Comparison of ENCODE assay signal across 28 mouse cellular contexts in genomic region chr1:53772967-53773366, GRCm38 (mm10). TPM values are rescaled to one million over a fixed set of nuclear protein-coding genes. Genes with fewer than 3 reads are reported as not detected.
DNase-seq lines count a peak whose midpoint lies in the region; TF ChIP-seq lines count a peak whose summit lies in the region.
"Had no signal": no experiment of that assay in that cellular context is flagged by ENCODE, and none has a peak within 500 bp of the region (broad histone marks: within the 10 kb centered on the region; RNA-seq: fewer than 3 reads in every experiment).

No protein-coding gene starts in this region.

- TF ChIP-seq POLR2A in MEL (IDR thresholded peaks at IDR 0.05; ENCODE audit: control insufficient read depth in 1 of 2, insufficient read depth in 1 of 2, low read depth in 1 of 2, low read length in 2 of 2, poor library complexity in 1 of 2) = no peak

- no peak overlapping the region for H3K9ac ChIP-seq in MEL (ENCODE audit: control insufficient read depth, low read depth, low read length, poor library complexity, severe bottlenecking)
- H3K9ac ChIP-seq: embryonic facial prominence, embryonic 12.5 days; heart, embryonic 13.5 days; hindbrain, embryonic 14.5 days; liver, embryonic 14.5 days; midbrain, embryonic 12.5 days had no signal

- H3K9me3 ChIP-seq in MEL (replicated peaks; ENCODE audit: insufficient read depth, low read length) = no peaks in the 10 kb centered on the region
- H3K9me3 ChIP-seq: embryonic facial prominence, embryonic 12.5 days; forebrain, embryonic 10.5 days; heart, embryonic 13.5 days; midbrain, embryonic 12.5 days had no signal

- peaks cover 6 to 31% of the 10 kb centered on the region in 2 experiments; a peak in 2 of 4 replicates for H3K36me3 ChIP-seq in MEL (ENCODE audit: control insufficient read depth in 1 of 2, insufficient read depth in 2 of 2, low read length in 2 of 2)
- H3K36me3 ChIP-seq: embryonic facial prominence, embryonic 12.5 days; forebrain, embryonic 10.5 days; midbrain, embryonic 12.5 days had no signal

- no peak for TF ChIP-seq RAD21 in MEL (IDR thresholded peaks at IDR 0.05; ENCODE audit: low read depth, low read length)

- H3K27me3 ChIP-seq in MEL (ENCODE audit: control insufficient read depth in 1 of 2, insufficient read depth in 2 of 2, low read length in 2 of 2) = no peaks in the 10 kb centered on the region
- H3K27me3 ChIP-seq: embryonic facial prominence, embryonic 12.5 days; heart, embryonic 13.5 days; midbrain, embryonic 12.5 days had no signal

- H3K27ac ChIP-seq in MEL (ENCODE audit: control insufficient read depth, low read depth, low read length) = peak overlapping the region; percentile 71
- H3K27ac ChIP-seq: embryonic facial prominence, embryonic 12.5 days; forebrain, embryonic 10.5 days; gastrocnemius, adult 2 months; heart, adult 2 months; heart, embryonic 13.5 days; hindbrain, embryonic 14.5 days; liver, embryonic 14.5 days; midbrain, embryonic 12.5 days had no signal

- DNase-seq in A20 (ENCODE audit: low read depth, low spot score) (peak; percentile 21), MEL (ENCODE audit: low read depth, low spot score) (no peak)
- peak; percentile 77 for DNase-seq in induced T-regulatory cell, adult 2 months (ENCODE audit: low read depth)
- DNase-seq in naive thymus-derived CD4-positive, alpha-beta T cell, adult 2 months (ENCODE audit: low read depth) = peak; percentile 74
- no peak for DNase-seq in cerebellum, postnatal 14 days
- DNase-seq in testis, postnatal 10 days (ENCODE audit: low spot score) = no peak
- DNase-seq in adrenal gland, adult 18-20 months (ENCODE audit: low spot score in 2 of 2) = no peak
- DNase-seq: adrenal gland, adult 8-10 months; cerebellum, adult 11 months; cerebellum, adult 9-10 months; embryo, embryonic 11 days; gastrocnemius, adult 2 months; gastrocnemius, postnatal 36 days; heart, adult 2 months; heart, postnatal 10 days; kidney, adult 2 months; kidney, postnatal 4 days; layer of hippocampus, postnatal 36 days; liver; lung, adult 2 months; lung, postnatal 10 days; right cerebral cortex, postnatal 25 days had no signal

- H3K4me1 ChIP-seq in MEL (ENCODE audit: control insufficient read depth in 1 of 2, insufficient read depth in 2 of 2, low read length in 2 of 2) = peaks cover 11 to 19% of the 10 kb centered on the region in 2 experiments
- H3K4me1 ChIP-seq: embryonic facial prominence, embryonic 12.5 days; heart, embryonic 13.5 days; midbrain, embryonic 12.5 days had no signal

- TF ChIP-seq EP300 in MEL (IDR thresholded peaks at IDR 0.05; ENCODE audit: low read depth in 1 of 2, low read length in 2 of 2) = no peak

- H3K4me3 ChIP-seq in MEL (ENCODE audit: control insufficient read depth in 1 of 2, insufficient read depth in 1 of 2, low read depth in 2 of 2, low read length in 2 of 2) = no peak overlapping the region
- H3K4me3 ChIP-seq: embryonic facial prominence, embryonic 12.5 days; forebrain, embryonic 10.5 days; gastrocnemius, adult 2 months; heart, adult 2 months; heart, embryonic 13.5 days; midbrain, embryonic 12.5 days had no signal

- no peak for TF ChIP-seq CTCF in MEL (IDR thresholded peaks at IDR 0.05 in 2 of 3, conservative IDR thresholded peaks at IDR 0.05 in 1 of 3; ENCODE audit: control insufficient read depth in 1 of 3, insufficient read depth in 1 of 3, low read depth in 2 of 3, low read length in 3 of 3, poor library complexity in 1 of 3, severe bottlenecking in 1 of 3)

- H3K79me2 ChIP-seq in MEL (ENCODE audit: control insufficient read depth, insufficient read depth, low read length, poor library complexity) = peaks cover under 1% of the 10 kb centered on the region; the same call in 1 of the 2 replicates

TF ChIP-seq in MEL, 35 proteins besides CTCF, POLR2A, EP300 and RAD21:
- TF ChIP-seq ZMIZ1 (IDR thresholded peaks at IDR 0.05; ENCODE audit: low read depth, low read length) (no peak), MAX (IDR thresholded peaks at IDR 0.05; ENCODE audit: low read length) (no peak), MAZ (IDR thresholded peaks at IDR 0.05; ENCODE audit: low read depth, low read length) (no peak), MAFK (IDR thresholded peaks at IDR 0.05; ENCODE audit: borderline replicate concordance, low read depth, low read length) (no peak), GATA1 (IDR thresholded peaks at IDR 0.05; ENCODE audit: low read depth, low read length) (no peak), MEF2A (IDR thresholded peaks at IDR 0.05; ENCODE audit: extremely low read depth, insufficient replicate concordance, low read depth, low read length, poor library complexity, severe bottlenecking) (no peak), ZKSCAN1 (IDR thresholded peaks at IDR 0.05; ENCODE audit: low read depth, low read length) (no peak), MYC (IDR thresholded peaks at IDR 0.05; ENCODE audit: low read depth, low read length) (no peak), MXI1 (IDR thresholded peaks at IDR 0.05; ENCODE audit: low read depth, low read length) (no peak), MYB (IDR thresholded peaks at IDR 0.05; ENCODE audit: low read depth, low read length) (no peak), USF2 (IDR thresholded peaks at IDR 0.05; ENCODE audit: borderline replicate concordance in 1 of 2, insufficient read depth in 1 of 2, low read depth in 1 of 2, low read length in 2 of 2) (no peak), ELF1 (IDR thresholded peaks at IDR 0.05; ENCODE audit: low read depth, low read length) (no peak), ETS1 (IDR thresholded peaks at IDR 0.05; ENCODE audit: low read depth, low read length) (no peak), KAT2A (conservative IDR thresholded peaks at IDR 0.05; ENCODE audit: low read depth, low read length) (no peak), POLR2AphosphoS2 (IDR thresholded peaks at IDR 0.05; ENCODE audit: low read length) (no peak), JUND (IDR thresholded peaks at IDR 0.05; ENCODE audit: low read depth, low read length) (no peak), SIN3A (IDR thresholded peaks at IDR 0.05; ENCODE audit: low read length) (no peak)

RNA-seq across cellular contexts. Expression of gene Stk17b, which starts 12.1 kb away (rescaled TPM):
- 6.4 and 8.6 TPM in 2 replicates for total RNA-seq in MEL (2012; rRNA removed)
- 1 to 10 TPM in 1 of 2 experiments, not detected in 1; 8.0 TPM for polyA plus RNA-seq in MEL (2012; ENCODE audit: insufficient read depth in 1 of 2, insufficient read length in 2 of 2, low read depth in 1 of 2, low replicate concordance in 2 of 2, missing spikeins in 1 of 2)
- total RNA-seq in adrenal gland, adult 18-20 months (2021) = 10 to 100 TPM; 13.3 to 17.6 TPM

Comparison
In these comparisons a context has a peak if more than half of its experiments do, and no peak if none do; other contexts are left out.
1. DNase-seq: peak in A20 (single experiment), induced T-regulatory cell, adult 2 months (single experiment) and naive thymus-derived CD4-positive, alpha-beta T cell, adult 2 months (single experiment); none in MEL (single experiment), cerebellum, postnatal 14 days (0 of 2), testis, postnatal 10 days (single experiment) and adrenal gland, adult 18-20 months (0 of 2).